In genomic region chr9:42601445-42601844, GRCm38 (mm10) we compare ENCODE assay signal across 10 mouse cellular contexts.
DNase-seq lines count a peak whose midpoint lies in the region; ATAC-seq and TF ChIP-seq lines count a peak whose summit lies in the region.
"Had no signal": no experiment of that assay in that cellular context is flagged by ENCODE, and none has a peak within 500 bp of the region (broad histone marks: within the 10 kb centered on the region; RNA-seq: fewer than 3 reads in every experiment).

No protein-coding gene starts in this region.

- no peak overlapping the region for H3K4me2 ChIP-seq in hindbrain, embryonic 16.5 days (ENCODE audit: low read length)
- no peak overlapping the region for H3K4me2 ChIP-seq in midbrain, postnatal 0 days (ENCODE audit: low read depth, low read length, poor library complexity, severe bottlenecking)
- H3K4me2 ChIP-seq: embryonic facial prominence, embryonic 13.5 days had no signal

- H3K9me3 ChIP-seq in hindbrain, embryonic 16.5 days (ENCODE audit: control insufficient read depth, low read length) = no peaks in the 10 kb centered on the region
- H3K9me3 ChIP-seq in hindbrain, embryonic 10.5 days = no peaks in the 10 kb centered on the region
- no peaks in the 10 kb centered on the region for H3K9me3 ChIP-seq in midbrain, postnatal 0 days (ENCODE audit: low read length)
- H3K9me3 ChIP-seq in midbrain, embryonic 10.5 days (replicated peaks) = no peaks in the 10 kb centered on the region; the same call in 1 of the 2 replicates
- H3K9me3 ChIP-seq in embryonic facial prominence, embryonic 10.5 days = no peaks in the 10 kb centered on the region
- H3K9me3 ChIP-seq: embryonic facial prominence, embryonic 13.5 days had no signal

- H3K36me3 ChIP-seq in hindbrain, embryonic 16.5 days (ENCODE audit: control insufficient read depth, insufficient read depth, low read length) = no peaks in the 10 kb centered on the region
- H3K36me3 ChIP-seq in hindbrain, embryonic 10.5 days = no peaks in the 10 kb centered on the region
- H3K36me3 ChIP-seq in midbrain, postnatal 0 days (ENCODE audit: insufficient read depth, low read length) = no peaks in the 10 kb centered on the region
- no peaks in the 10 kb centered on the region for H3K36me3 ChIP-seq in midbrain, embryonic 10.5 days
- H3K36me3 ChIP-seq in embryonic facial prominence, embryonic 10.5 days (replicated peaks) = no peaks in the 10 kb centered on the region
- H3K36me3 ChIP-seq: embryonic facial prominence, embryonic 13.5 days had no signal

- H3K27ac ChIP-seq in hindbrain, embryonic 16.5 days (ENCODE audit: low read depth, low read length) = no peak overlapping the region
- H3K27ac ChIP-seq in hindbrain, embryonic 10.5 days = no peak overlapping the region
- H3K27ac ChIP-seq in midbrain, postnatal 0 days (ENCODE audit: low read depth, low read length) = no peak overlapping the region
- H3K27ac ChIP-seq in midbrain, embryonic 10.5 days (replicated peaks) = no peak overlapping the region
- no peak overlapping the region for H3K27ac ChIP-seq in embryonic facial prominence, embryonic 10.5 days (replicated peaks)
- H3K27ac ChIP-seq: embryonic facial prominence, embryonic 13.5 days; macrophage had no signal

- H3K27me3 ChIP-seq in hindbrain, embryonic 16.5 days (replicated peaks; ENCODE audit: control insufficient read depth, insufficient read depth, low read length) = no peaks in the 10 kb centered on the region
- H3K27me3 ChIP-seq in hindbrain, embryonic 10.5 days (ENCODE audit: insufficient read depth, poor library complexity, severe bottlenecking) = no peaks in the 10 kb centered on the region
- no peaks in the 10 kb centered on the region for H3K27me3 ChIP-seq in midbrain, postnatal 0 days (ENCODE audit: insufficient read depth, low read length)
- H3K27me3 ChIP-seq in midbrain, embryonic 10.5 days (ENCODE audit: low read depth, poor library complexity, severe bottlenecking) = peaks cover 12% of the 10 kb centered on the region; the same call in 1 of the 2 replicates
- H3K27me3 ChIP-seq in embryonic facial prominence, embryonic 10.5 days (replicated peaks; ENCODE audit: low read depth, poor library complexity, severe bottlenecking) = no peaks in the 10 kb centered on the region; the same call in 1 of the 2 replicates
- H3K27me3 ChIP-seq: embryonic facial prominence, embryonic 13.5 days had no signal

- H3K9ac ChIP-seq in hindbrain, embryonic 16.5 days (ENCODE audit: low read depth, low read length) = no peak overlapping the region
- H3K9ac ChIP-seq in midbrain, postnatal 0 days (replicated peaks; ENCODE audit: low read length, poor library complexity, severe bottlenecking) = no peak overlapping the region
- H3K9ac ChIP-seq: embryonic facial prominence, embryonic 13.5 days had no signal

- no peaks in the 10 kb centered on the region for H3K4me1 ChIP-seq in hindbrain, embryonic 16.5 days (ENCODE audit: control insufficient read depth, insufficient read depth, low read depth, low read length)
- H3K4me1 ChIP-seq in hindbrain, embryonic 10.5 days (replicated peaks) = 0 out of 2 replicates have a peak, but pooled peaks cover 7% of the 10 kb centered on the region
- peaks cover 6% of the 10 kb centered on the region; the same call in 1 of the 2 replicates for H3K4me1 ChIP-seq in midbrain, postnatal 0 days (ENCODE audit: insufficient read depth, low read length)
- H3K4me1 ChIP-seq in midbrain, embryonic 10.5 days = no peaks in the 10 kb centered on the region
- peaks cover 5% of the 10 kb centered on the region; the same call in 1 of the 2 replicates for H3K4me1 ChIP-seq in embryonic facial prominence, embryonic 10.5 days
- H3K4me1 ChIP-seq: embryonic facial prominence, embryonic 13.5 days had no signal

- peak; percentile 48 for TF ChIP-seq CTCF in midbrain, postnatal 0 days (IDR thresholded peaks at IDR 0.05)

- whole genome bisulfite sequencing in hindbrain, embryonic 16.5 days = 30% methylated on average over 3 of the region's 3 CpGs
- WGBS in hindbrain, embryonic 10.5 days = 66% methylated on average over 3 of the region's 3 CpGs
- 44% methylated on average over 3 of the region's 3 CpGs for WGBS in midbrain, postnatal 0 days
- WGBS in midbrain, embryonic 10.5 days = 72% methylated on average over 3 of the region's 3 CpGs
- 46% methylated on average over 3 of the region's 3 CpGs for WGBS in embryonic facial prominence, embryonic 10.5 days

- no peak overlapping the region for H3K4me3 ChIP-seq in hindbrain, embryonic 16.5 days (ENCODE audit: low read length)
- H3K4me3 ChIP-seq in hindbrain, embryonic 10.5 days = no peak overlapping the region
- H3K4me3 ChIP-seq in midbrain, postnatal 0 days (ENCODE audit: low read depth, low read length) = no peak overlapping the region
- H3K4me3 ChIP-seq in midbrain, embryonic 10.5 days = no peak overlapping the region
- H3K4me3 ChIP-seq in embryonic facial prominence, embryonic 10.5 days = no peak overlapping the region
- H3K4me3 ChIP-seq: embryonic facial prominence, embryonic 13.5 days had no signal

- 0 out of 2 replicates have a peak, but pooled peaks have one; percentile 31 for ATAC-seq in hindbrain, embryonic 16.5 days
- no peak for ATAC-seq in midbrain, postnatal 0 days (ENCODE audit: low FRiP score)
- no peak for ATAC-seq in monocyte, adult 5-6 weeks (replicated peaks; ENCODE audit: insufficient number of reproducible peaks, low FRiP score, low TSS enrichment, poor library complexity, severe bottlenecking)

- no peak for DNase-seq in hindbrain, embryonic 10.5 days (ENCODE audit: low spot score)
- DNase-seq in midbrain, postnatal 0 days (ENCODE audit: low spot score) = peak; percentile 40
- no peak for DNase-seq in midbrain, embryonic 10.5 days (ENCODE audit: low spot score)
- peak; percentile 9 for DNase-seq in embryonic facial prominence, embryonic 10.5 days (ENCODE audit: low spot score)
- DNase-seq in retina, postnatal 1 day = peak; percentile 43
- DNase-seq: gastrocnemius, postnatal 14 days had no signal

Comparison
In these comparisons a context has a peak if more than half of its experiments do, and no peak if none do; other contexts are left out.
1. DNase-seq: peak in midbrain, postnatal 0 days (single experiment), embryonic facial prominence, embryonic 10.5 days (single experiment) and retina, postnatal 1 day (single experiment); none in hindbrain, embryonic 10.5 days (single experiment) and midbrain, embryonic 10.5 days (single experiment).